Mouse (Mus musculus): ENCODE data around the gene Thbs3.

Gene Thbs3

DNA sequence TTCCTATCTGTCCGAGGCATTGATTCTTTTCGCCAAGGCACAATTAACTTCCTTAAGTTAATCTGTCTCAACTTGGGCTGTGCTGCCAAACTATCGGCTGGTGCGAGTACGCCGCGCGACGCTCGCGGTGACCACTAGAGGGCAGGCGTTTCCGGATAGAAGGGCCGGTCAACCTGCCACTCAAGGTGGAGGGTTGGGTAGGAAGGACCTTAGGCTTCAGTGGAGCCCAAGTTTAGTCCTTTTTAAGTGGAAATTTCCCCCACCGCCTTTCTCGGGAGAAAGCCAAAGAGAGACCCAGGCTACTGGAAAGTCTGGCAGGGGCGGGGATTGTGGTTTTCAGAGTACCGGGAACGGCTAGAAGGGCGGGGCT, 13.2 kb downstream of the Thbs3 start:
- DNase-seq: peak; percentile 89

DNA sequence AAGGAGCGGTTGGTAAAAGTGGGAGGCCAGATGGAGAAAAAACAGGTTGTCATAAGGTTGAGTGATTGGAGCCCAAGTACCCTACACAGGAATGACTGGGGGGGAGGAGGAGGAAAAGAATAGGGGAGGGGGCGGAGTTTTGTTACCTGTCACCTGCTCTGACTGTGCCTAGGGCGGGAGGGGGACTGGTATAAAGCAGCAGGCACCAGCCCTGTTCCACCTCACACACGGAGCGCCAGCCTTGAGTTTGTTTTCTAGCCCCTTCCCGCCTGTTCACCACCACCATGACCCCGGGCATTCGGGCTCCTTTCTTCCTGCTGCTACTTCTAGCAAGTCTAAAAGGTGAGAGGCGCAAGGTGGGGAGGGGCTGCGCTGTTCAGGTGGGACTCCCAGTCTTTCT, 13.9 kb downstream of the Thbs3 start, which contains the start of gene Muc1:
Gene Muc1, plus strand, starts transcription at position 222 of the 400 bp plus-strand sequence.
- peak; percentile 45 for DNase-seq

DNA sequence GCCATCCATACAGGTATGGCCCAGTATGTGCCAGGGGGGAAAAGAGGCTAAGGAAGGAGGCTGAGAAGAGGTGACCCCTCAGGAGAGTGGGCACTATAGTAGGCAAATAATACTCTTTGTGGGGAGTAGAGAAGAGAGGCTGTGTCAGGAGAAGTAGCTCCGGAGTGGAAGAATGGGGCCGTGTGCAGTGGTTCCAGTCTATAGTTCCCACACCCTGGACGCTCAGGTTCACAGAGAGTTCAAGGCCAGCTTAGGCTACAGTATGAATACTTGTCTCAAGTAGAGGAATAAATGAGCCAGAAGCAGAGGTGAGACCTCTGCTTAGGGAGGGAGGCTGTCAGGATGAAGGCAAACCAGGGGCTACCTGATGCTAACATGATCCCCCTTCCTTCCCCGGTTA, 14.3 kb downstream of the Thbs3 start:
- no peak for DNase-seq

DNA sequence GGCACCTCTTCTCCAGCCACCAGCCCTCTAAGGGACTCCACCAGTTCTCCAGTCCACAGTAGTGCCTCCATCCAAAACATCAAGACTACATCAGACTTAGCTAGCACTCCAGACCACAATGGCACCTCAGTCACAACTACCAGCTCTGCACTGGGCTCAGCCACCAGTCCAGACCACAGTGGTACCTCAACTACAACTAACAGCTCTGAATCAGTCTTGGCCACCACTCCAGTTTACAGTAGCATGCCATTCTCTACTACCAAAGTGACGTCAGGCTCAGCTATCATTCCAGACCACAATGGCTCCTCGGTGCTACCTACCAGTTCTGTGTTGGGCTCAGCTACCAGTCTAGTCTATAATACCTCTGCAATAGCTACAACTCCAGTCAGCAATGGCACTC, 15.6 kb downstream of the Thbs3 start:
- no peak for DNase-seq

DNA sequence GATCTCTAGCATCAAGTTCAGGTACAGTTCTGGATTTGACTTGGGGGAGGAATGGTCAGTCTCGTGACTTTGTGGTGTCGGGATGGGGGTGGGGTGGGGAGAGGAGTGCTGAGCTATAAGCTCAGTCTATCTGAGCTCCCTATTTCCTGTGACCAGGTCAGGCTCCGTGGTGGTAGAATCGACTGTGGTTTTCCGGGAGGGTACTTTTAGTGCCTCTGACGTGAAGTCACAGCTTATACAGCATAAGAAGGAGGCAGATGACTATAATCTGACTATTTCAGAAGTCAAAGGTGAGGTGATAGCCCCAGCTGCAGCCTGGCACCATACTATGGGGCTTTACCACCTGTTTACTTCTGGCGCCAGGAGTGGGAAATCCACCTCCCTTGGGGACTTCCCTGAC, 16.4 kb downstream of the Thbs3 start:
- DNase-seq: no peak

DNA sequence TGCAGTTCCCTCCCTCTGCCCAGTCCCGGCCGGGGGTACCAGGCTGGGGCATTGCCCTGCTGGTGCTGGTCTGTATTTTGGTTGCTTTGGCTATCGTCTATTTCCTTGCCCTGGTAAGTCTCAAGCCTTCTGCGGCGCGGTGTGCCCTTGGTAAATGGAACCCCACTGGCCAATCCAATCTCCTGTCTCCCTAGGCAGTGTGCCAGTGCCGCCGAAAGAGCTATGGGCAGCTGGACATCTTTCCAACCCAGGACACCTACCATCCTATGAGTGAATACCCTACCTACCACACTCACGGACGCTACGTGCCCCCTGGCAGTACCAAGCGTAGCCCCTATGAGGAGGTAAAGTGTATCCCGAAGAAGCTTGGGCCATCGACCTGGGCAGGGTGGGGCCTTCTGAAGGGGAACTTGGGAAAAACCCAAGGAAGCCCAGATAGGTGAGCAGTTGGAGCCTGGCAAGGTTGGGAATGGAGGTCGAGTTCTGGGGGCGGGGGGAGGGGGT, 16.8 kb downstream of the Thbs3 start:
- DNase-seq: no peak

DNA sequence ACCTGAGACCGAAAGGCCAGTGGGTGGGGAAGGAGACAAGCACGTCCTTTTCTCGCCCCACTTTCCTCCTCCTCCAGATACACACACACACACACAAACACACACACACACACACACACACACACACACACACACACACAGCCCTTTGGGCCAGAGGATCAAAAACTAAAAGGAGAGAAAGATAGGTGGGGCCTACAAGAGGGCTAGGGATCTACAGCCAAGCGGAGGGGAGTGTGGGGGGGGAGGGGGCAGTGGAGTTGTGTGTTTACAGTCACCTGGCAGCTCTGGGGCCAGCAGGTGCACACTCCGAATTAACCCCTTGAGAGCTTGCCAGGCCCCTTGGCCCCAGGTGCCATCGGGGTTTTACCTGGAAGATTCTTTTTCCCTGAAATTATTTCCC, 17.6 kb downstream of the Thbs3 start:
- DNase-seq: no peak

DNA sequence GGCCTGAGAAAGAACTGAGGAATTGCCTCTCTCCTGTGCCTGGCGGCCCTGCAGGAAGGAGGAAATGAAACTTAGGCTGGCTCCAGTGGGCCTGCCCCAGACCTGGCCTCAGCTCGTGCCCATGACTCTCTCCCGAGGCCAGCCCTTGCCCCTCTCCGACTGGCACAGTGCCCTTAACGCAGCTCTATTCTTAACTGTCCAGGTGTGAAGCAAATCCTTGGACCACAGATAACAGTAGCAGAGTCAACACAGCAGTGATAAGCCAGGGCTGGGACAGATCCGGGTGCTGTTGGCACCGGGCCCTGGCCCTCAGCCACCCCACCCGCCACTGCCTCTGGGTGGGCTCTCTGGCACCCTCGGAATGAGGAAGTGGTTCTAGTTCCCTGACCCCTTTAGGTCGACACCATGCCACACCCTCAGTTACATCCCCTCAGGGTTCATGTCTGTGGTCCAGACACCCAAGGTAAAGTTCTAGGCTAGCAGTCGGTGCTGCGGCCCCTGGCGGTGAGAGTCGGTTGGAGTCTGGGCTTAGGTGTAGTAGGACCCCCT, 18.7 kb downstream of the Thbs3 start:
- no peak for DNase-seq

DNA sequence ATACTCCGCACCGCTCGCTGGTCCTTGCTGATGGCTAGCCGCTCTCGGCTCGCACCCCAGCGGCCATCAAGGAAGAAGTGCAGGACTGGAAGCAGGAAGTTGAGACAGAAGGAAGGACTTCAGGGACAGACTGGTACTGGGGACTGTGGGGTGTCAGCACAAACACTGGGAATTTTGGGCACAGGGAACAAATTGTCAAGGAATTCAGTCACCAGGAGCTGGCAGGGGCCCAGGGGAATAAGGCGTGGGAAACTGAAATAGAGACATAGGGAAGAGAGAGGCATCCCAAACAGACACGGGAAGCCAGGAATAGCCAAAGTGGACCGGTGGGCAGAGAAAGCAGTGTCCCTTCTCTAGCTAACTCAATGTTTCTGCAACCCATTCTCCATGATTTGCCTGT, 21.5 kb downstream of the Thbs3 start:
- no peak for DNase-seq

DNA sequence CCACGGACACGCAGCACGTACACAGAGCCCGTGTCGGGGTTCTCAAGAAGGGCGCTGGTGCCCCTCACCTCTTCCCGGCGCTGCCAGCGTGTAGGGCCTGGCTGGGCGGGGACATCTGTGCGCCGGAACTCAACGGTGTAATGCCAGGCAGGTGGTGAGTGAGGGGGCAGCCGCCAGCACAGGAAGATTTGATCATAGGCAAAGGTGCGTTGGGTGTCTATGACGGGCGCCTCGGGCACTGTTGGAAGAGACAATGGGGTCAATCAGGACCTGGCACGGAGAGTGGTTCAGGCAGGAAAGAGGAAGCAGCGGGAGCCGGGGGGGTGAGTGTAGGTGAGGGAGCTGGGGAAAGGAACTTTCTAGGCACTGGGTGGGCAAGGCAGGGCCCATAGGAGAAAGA, 22.7 kb downstream of the Thbs3 start:
- DNase-seq: no peak

DNA sequence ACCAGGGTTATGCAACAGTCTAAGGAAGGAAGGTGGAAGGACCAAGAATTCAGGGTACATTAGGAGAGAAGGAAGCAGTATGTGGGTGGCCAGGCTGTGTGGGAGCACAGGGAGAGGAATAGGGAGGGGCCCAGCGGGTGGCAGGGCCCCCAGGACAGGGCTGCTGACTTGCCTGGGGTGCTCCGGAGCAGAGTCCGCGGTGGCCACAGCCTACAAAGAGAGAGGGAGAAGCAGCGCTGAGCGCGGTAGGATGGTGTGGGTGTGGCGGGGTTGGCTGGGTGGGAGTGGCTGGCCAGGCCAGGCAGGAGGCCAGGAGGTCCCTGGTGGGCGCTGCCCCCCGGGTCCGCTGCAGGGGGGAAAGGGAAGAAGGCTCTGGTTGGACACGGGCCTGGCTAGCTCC, 23.5 kb downstream of the Thbs3 start:
- DNase-seq: no peak

DNA sequence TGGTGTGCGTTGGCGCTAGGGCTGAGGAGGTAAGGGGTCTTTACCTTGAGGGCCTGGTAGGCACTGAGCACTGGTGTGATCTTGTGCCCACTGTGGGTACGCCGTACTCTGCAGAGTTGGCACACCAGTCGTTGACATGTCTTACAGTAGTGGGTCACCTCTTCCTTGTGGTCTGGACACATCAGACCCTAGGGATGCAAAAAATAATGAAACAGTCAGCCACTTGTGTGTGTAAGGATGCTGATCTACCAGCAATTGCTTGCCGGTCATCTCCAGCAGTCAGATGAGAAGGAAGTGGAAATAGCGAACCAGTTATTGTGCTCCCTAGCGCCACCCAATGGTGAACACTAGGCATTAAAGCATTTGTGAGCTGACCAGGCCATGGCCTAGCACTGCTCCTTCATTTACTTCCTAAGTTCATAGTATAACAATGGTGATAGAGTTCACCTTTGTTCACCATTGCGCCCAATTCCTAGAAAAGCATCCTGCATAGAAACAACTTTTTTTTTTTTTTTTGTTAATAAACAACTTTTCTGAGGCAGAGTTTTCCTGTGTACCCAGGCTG, 27.4 kb downstream of the Thbs3 start:
- DNase-seq: peak; percentile 73

DNA sequence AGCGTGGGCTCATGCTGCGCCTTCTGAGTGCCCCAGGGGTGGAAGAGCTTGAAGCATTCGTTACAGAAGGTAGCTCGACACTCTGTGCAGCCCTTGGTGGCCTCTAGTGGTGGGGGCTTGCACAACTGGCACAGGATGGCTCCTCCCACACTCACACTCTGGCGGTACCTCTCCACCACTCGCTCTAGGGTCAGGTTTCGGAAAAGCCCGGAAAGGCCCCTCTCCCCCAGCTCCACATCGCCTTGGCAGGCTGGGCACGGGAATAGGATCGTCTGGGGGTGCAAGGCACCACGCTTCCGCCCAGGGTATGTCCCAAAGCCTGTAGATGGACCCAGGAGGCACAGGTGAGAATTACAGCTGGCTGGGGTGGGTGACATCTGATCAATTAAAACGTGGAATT, 28.6 kb downstream of the Thbs3 start:
- peak; percentile 72 for DNase-seq

DNA sequence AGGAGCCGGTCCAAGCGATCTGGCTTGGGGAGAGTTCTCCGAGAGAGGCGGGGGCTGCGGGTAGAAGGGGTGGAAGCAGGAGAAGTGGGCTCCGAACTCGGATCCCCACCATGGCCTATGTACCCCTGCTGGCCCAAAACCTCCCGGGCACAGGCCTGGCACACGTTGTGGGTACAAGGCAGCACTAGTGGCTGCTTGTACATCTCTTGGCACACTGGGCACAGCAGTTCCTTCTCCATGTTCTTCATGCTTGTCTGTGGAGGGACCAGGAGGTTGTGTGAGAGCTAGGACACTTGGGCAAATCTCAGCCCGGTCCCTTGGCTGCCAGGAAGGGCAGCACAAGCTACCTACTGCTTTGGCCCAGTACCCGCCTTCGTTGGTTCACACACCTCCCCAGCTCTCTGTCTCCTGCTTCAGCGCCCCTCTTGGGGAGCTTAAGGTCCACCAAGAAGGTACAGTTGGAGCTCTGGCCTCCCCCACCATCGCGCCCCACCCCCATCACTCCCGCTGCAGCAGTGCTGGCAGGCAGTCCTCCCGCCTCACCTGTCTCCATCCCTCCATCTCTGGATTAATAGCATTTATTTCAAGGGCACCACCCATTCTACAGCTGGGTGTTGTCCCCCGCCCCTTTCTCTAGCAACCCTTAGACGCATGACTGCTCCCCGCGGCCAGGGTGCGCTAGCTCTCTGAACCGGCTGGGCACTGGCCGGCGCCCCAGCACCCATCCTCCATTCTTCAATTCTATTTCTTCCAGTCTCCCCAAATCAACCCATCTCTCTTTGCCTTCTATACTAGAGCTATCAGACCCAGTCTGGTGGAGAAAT, 29.4 kb downstream of the Thbs3 start:
- peak; percentile 58 for DNase-seq

DNA sequence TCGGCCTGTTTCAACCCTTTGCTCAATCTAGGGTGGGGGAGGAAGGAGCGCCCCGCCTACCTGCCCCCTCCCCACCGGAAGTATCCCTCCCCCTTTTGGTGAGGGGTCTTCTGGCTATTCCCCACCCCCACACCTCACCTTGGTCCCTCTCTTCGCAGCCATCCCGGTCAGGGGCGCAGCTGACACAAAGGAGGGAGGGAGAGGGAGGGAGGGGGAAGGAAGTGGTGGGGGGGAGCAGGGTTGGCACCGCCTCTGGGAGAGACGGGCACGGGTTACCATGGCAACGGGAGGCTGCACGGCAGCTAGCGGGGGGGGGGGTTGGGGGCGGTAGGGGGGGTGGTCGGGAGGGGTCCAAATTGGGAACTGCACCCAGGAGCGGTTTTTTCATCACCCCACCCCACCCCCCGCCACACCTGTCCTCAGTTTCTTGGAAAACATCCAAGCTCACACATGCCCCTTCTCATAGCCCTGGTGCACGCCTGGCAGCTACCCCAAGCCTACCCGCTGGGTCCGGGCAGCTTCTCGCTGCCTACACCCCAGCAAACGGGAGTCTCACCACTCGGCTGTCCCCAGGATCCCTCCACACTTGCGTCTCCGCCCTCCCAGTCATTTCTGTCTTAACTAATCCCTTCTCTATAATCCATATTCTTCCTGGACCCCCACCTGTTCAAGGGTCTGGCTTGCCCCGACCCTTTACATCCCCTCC, 30.2 kb downstream of the Thbs3 start:
- no peak for DNase-seq

DNA sequence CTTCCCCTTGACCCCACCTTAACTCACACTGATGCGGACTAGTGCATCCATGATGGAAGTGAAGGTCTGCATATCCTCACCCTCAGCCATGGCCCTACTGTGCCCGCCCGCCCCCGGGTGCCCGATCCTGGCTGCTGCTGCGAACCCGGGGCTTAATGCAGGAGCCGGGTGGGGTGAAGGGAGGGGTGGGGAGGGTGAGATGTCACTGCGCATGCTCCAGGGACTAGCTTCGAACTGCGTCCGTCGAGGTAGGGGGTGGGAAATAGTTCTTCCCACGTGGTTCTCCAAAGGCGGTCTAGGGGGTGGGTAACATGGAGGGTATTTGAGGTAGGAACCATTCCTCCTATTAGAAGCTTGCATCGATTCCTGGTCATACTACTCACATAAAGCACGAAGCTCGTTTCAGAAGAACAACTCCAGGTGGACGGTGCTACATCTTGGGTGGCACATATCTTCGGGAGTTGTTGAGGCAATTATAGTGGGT, 30.8 kb downstream of the Thbs3 start, which contains the start of gene Krtcap2:
Gene Krtcap2, plus strand, starts transcription at position 279 of the 484 bp plus-strand sequence.
- no peak for DNase-seq

DNA sequence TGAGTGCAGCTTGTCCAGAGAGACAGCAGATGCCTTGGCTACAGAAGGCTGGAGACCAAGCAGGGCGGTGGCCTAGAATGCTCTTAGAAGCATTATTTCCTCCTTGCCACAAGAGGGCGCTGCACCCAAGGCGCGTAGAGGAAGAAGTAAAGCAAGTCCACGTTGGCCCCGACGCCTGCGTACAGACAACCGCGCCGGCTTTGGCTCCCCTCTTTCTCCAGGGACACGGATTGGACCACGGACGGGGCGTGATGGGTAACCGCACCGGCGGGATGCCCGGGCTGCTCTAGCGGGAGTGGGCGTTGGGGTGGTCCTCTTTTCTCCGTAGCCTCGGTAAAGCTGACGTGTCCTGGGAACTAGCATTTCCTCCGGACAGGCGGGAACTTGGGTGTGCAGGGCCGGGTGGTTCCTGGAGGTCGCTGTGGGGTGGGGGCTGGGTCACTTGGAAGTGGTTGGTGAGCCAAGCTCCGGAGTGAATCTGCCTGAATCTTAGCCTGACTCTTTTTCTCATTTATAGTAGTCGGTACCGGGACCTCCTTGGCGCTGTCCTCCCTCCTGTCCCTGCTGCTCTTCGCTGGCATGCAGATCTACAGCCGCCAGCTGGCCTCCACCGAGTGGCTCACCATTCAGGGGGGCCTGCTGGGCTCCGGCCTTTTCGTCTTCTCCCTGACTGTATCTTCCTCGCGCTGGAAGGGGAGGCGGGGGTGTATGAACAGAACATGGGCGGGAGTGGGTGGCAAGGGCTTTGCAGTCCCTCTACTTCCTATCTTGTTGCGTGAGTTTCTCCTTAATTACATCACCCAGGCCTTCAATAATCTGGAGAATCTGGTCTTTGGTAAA, 31.5 kb downstream of the Thbs3 start, which contains the start of gene Trim46:
Gene Trim46, minus strand, starts transcription at position 49 of the 840 bp plus-strand sequence.
- peak; percentile 86 for DNase-seq

DNA sequence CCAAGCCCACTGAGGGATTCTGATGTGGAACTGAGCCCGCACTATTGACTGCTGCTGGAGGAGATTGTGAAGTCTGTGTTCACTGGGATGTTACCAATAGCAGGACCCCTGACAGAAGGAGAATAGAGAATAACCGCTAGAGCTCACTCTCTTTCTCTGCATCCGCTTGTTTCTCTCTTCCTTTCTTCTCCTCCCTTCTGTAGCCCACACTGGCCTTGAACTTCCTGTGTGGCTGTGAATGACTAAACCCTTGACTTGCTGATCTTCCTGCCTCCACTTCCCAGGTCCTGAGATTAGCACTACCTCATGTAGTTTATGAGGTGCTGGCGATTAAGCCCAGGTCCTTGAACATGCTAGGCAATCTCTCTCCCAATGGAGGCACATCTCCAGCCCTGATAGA, 32.5 kb downstream of the Thbs3 start:
- no peak for DNase-seq

DNA sequence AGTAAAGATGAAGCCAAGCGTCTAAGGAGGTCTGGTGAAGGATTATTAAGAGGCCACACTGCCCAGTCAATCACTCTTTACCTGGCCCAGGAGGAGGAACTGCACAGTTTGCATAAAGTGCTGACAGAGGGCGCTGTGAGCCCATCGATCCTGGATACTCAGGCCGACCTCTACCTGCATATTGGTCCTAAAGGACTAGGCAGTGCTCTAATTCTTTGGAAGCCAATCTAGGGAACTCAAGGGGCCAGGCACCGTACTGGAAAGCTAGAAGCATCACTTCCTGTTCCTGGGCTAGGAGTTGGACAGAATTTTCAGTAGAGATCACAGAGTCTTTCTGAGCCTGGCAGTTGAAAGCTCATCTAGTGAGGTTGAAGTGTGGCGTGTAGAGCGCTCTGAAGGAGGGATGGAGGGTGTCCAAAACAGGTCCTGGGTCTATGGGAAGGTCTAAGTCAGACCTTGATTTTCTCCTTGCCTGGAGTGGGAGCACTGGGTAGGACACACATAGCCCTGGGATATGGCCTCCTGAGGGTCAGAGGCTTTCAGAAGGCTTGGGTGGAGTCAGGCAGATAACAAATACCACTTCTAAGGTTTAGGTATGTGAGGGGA, 35.6 kb downstream of the Thbs3 start:
- DNase-seq: peak; percentile 81

DNA sequence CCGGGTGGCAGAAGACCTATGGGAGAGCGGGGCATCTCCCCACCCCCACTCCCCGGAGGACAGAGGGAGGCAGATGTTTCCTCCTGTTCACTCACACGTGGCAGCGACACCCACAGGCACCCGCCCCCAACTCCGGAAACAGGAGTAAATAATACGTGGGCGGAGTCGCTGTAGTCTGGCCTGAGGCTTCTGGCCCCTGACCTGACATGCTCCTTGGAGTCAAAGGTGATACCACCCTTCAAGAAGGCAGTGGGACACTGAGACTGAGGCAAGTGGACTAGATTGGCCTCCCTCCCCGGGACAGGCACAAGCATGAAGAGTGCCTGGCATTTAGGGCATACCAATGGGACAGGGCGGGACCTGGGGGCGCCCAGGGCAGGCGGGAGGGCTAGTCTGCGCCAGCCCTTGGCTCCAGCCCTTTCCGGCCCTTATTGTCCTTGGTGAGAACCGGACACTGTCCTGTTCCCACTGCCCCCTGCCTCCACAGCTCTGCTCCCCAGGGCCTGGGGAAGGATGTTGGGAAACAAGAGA, 36.5 kb downstream of the Thbs3 start:
- DNase-seq: peak; percentile 77

DNA sequence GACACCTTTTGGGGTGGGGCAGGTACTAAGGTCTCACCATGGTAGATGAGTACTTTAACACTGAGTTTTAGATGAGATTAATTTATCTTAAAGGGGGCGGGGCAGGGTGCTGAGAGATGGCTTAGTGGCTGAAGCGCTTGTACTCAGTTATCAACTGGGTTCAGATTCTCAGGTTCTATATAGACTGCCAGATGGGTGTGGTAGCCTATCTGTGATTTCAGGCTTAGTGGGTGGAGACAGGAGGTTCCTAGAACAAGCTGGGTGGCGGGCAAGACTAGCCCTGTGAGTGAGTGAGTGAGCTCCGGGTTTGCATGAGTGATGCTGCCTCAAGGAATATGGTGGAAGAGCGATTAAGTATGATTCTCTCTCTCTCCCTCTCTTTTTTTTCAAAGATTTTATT, 40.0 kb downstream of the Thbs3 start:
- no peak for DNase-seq

DNA sequence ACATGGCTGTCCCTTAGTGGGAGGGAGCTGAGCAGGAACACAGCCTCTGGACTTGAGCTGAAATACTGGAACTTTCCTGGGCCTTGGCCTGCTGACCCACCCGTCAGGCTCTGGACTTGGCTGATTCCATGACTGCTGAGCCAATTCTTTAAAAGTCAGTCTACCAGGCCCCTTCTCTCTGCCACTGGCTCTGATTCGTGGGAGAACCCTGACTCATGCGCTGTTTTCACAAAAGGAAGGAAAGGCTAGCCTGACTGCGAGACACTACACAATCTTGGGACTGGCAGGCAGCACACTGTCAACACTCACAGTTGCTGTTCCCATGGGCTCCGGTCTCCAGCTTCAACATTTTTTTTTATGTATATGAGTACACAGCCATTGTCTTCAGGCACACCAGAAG, 41.2 kb downstream of the Thbs3 start:
- DNase-seq: no peak
